Mouse (Mus musculus) hindbrain, embryonic 12.5 days (tissue): ENCODE data around the gene Pafah1b2. TPM values are rescaled to one million over a fixed set of nuclear protein-coding genes. Genes with fewer than 3 reads are reported as not detected.

Source experiments
- ATAC-seq: fragments of 200-750 bp; cut with Nextera tagmentation; 2 replicates; pipeline ENCODE4 v1.8.0; 2017; ENCODE audit warnings: moderate TSS enrichment; ENCODE audit not compliant: low FRiP score
- H3K27ac ChIP-seq: fragments of 300-500 bp; sonication (generic); 2 replicates; pipeline ENCODE4 v1.5.1; 2016; ENCODE audit warnings: mild to moderate bottlenecking
- H3K27me3 ChIP-seq: fragments of 300-500 bp; sonication (generic); 2 replicates; pipeline ENCODE4 v1.6.1; 2016; ENCODE audit warnings: mild to moderate bottlenecking
- H3K36me3 ChIP-seq: fragments of 300-500 bp; sonication (generic); 2 replicates; pipeline ENCODE4 v1.6.1; 2016; ENCODE audit warnings: mild to moderate bottlenecking
- H3K4me1 ChIP-seq: fragments of 300-500 bp; sonication (generic); 2 replicates; pipeline ENCODE4 v1.6.1; 2016
- H3K4me2 ChIP-seq: fragments of 300-500 bp; sonication (generic); replicated peaks from 2 replicates; pipeline ENCODE4 v1.6.1; 2016; ENCODE audit warnings: mild to moderate bottlenecking
- H3K4me3 ChIP-seq: fragments of 300-500 bp; sonication (generic); 2 replicates; pipeline ENCODE4 v1.5.1; 2016; ENCODE audit warnings: mild to moderate bottlenecking
- H3K9ac ChIP-seq: fragments of 300-500 bp; sonication (generic); 2 replicates; pipeline ENCODE4 v1.6.1; 2016; ENCODE audit warnings: mild to moderate bottlenecking, moderate library complexity
- H3K9me3 ChIP-seq: fragments of 300-500 bp; sonication (generic); replicated peaks from 2 replicates; pipeline ENCODE4 v1.6.1; 2016; ENCODE audit warnings: mild to moderate bottlenecking
- WGBS: fragments of 180-500 bp; shearing (Covaris S2); methylation state at CpG from one replicate; pipeline ENCODE4 v1.1.7; 2016; 5-methylcytosine and 5-hydroxymethylcytosine counted together
- polyA plus RNA-seq: library from polyadenylated mRNA; unstranded; fragments of >200 nt; fragmentation: Nextera tagmentation; extraction: Ambion mirVana; gene quantifications from 2 replicates; pipeline ENCODE4 v1.2.1, GENCODE M21; 2016

Gene Pafah1b2
- polyA plus RNA-seq, 1 experiment from 2014 or later = 290 TPM

DNA sequence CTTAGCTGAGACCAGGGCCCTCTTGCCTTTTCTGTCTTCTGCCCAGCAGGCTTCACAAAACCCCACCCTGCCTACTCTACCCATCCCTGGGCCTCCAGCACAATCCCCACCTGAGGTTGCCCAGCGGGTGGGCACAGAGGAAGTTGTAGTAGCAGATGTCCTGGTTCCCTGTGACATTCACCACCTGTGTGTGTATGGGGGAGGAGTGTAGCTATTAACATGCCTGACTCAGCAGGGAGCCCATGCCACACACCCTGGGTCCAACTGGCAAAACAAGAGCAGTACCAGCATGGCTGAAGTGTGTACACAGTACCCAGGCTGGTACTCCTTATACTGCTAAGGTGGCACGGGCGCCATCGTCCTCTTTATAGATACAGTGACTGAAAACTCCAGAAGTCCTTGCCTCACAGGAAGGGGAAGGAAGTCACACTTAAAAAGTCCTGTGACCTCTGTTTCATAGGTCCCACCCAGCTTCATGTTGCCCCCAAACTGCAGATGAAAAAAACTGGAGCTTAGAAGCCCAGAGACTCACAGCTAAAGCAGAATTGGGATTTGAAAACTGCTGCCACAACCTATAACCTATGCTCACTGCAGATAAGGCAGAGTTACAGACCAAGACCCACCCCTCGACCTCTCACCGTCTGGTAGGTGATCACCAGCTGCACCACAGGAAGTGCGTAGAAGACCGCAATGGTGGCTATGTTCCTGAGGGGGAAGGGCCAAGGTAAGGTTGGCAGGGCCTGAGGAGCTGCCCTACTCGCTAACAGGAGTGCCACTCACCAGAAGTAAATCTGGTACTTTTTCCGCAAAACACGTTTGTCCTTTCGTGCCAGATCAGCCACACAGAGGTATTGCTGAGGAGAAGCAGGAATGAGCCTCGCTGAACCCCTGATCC is 67.7 kb downstream of the Pafah1b2 start:
- no peak overlapping the region for H3K4me3 ChIP-seq
- no peak overlapping the region for H3K27ac ChIP-seq
- no peak for ATAC-seq
- H3K9ac ChIP-seq = no peak overlapping the region
- H3K9me3 ChIP-seq = no peaks in the 10 kb centered on the region
- no peaks in the 10 kb centered on the region for H3K4me1 ChIP-seq
- 81% methylated on average over 13 of the region's 13 CpGs for WGBS
- H3K36me3 ChIP-seq = peaks cover 92% of the 10 kb centered on the region
- no peak overlapping the region for H3K4me2 ChIP-seq
- no peaks in the 10 kb centered on the region for H3K27me3 ChIP-seq

DNA sequence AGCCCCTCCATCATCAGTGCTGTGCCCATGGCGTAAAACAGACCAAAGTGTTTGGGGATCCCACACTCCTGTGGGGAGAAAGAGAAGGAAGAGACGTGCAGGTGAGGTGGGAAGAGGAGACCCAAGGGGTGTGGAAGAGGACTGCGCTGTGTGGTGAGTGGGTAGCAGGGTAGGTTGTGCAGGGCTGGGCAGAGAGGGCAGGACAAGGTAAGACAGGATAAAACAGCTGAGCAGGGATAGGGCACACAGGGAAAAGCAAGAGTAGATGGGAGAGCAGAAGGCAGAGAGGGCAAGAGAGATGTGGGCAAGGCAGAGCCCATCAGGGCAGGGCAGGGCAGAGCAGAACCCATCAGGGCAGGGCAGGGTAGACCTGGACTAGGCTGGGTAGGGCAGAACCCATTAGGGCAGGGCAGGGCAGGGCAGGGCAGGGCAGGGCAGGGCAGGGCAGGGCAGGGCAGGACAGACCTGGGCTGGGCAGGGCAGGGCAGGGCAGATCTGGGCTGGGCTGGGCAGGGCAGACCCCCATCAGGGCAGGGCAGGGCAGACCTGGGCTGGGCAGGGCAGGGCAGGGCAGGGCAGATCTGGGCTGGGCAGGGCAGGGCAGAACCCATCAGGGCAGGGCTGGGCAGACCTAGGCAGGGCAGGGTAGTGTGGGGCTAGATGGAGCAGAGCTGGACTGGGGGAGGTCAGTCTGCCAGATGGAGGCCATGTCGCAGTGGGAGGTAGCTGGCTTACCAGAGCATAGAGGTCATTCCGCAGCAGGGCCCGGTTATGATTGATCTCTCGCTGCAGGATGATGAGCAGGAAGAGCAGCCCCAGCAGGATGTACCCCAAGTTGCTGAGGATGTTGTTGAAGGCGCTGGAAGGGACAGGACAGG is 68.6 kb downstream of the Pafah1b2 start:
- H3K4me2 ChIP-seq = no peak overlapping the region
- H3K36me3 ChIP-seq = peaks cover 92% of the 10 kb centered on the region
- no peak overlapping the region for H3K9ac ChIP-seq
- H3K9me3 ChIP-seq = no peaks in the 10 kb centered on the region
- no peak overlapping the region for H3K4me3 ChIP-seq
- no peak overlapping the region for H3K27ac ChIP-seq
- no peak for ATAC-seq
- no peaks in the 10 kb centered on the region for H3K4me1 ChIP-seq
- H3K27me3 ChIP-seq = no peaks in the 10 kb centered on the region
- 93% methylated on average over 8 of the region's 8 CpGs for WGBS

DNA sequence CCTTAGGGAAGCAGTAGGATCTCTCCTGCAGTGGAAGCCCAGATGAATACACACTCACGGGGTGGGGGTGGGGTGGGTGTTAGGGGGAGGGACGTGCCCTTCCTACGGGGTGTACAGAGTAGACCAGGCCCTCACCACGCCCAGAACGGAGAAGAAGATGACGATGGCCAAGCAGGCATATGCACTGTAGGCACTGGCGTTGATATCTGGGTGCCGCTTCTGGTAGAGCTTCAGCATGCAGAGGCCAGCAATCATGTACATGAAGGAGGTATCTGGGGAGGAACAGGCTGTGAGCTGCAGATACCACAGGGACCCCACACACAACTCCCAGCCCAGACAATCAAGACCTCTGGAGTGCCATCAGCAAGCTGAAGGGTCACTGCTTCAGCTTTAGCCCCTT is 69.6 kb downstream of the Pafah1b2 start:
- H3K36me3 ChIP-seq = peaks cover 94% of the 10 kb centered on the region
- WGBS = 95% methylated on average over 8 of the region's 8 CpGs

DNA sequence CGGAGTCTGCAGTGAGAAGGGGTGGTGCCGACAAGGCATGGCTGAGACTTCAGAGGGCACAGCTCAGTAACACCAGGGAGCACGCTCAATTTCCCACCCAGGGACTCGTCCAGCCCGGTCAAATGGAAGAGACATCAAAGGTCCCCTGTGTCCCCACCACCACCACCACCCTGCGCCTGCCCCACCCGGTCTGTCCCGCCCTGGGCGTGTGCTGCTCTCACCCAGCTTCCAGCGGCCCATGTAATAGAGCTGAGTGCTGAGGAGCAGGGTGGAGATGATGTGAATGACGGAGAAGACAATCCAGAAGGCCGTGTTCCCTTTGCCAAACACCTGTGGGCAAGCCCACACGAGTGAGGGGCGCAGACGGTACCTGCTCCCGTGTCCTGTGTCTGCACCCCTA is 70.0 kb downstream of the Pafah1b2 start:
- no peak overlapping the region for H3K4me2 ChIP-seq
- H3K9me3 ChIP-seq = no peaks in the 10 kb centered on the region
- H3K27me3 ChIP-seq = no peaks in the 10 kb centered on the region
- H3K27ac ChIP-seq = no peak overlapping the region
- no peak overlapping the region for H3K9ac ChIP-seq
- WGBS = 91% methylated on average over 16 of the region's 16 CpGs
- peaks cover 89% of the 10 kb centered on the region for H3K36me3 ChIP-seq
- no peak for ATAC-seq
- H3K4me1 ChIP-seq = no peaks in the 10 kb centered on the region
- no peak overlapping the region for H3K4me3 ChIP-seq

More for the DNA sequence above, 69.6 kb downstream of the Pafah1b2 start:
- Histone ChIP-seq H3K27ac (no peak overlapping the region), H3K27me3 (no peaks in the 10 kb centered on the region), H3K4me2 (no peak overlapping the region), H3K9me3 (no peaks in the 10 kb centered on the region), H3K4me1 (no peaks in the 10 kb centered on the region), H3K4me3 (no peak overlapping the region), H3K9ac (no peak overlapping the region)
- ATAC-seq = no peak

DNA sequence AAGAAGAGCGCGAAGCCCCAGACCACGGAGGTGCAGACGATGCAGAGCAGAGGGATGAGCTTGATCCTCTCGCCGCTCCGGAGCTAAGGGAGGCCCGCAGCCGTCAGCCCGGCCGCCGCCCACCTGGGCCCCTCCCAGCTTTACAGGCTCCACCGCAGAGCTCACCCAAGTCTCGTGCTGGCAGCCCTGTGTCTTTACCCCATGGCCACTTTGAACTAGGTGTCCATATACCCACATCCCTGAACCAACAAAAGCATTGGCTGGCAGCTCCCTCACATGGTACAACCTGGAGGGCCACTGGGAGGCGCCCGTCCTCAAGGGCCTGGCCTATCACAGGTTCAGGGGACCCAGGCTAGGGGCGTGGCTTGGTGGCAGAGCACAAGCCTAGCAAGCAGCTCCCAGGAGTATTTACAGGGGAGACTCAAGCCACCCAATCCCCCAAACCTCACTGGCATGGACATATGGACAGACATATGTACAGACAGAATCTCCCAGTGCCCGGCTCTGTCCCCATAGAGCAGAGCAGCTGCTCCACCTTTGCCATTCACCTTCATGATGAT is 71.1 kb downstream of the Pafah1b2 start:
- Histone ChIP-seq H3K4me1 (no peaks in the 10 kb centered on the region), H3K27me3 (no peaks in the 10 kb centered on the region), H3K27ac (no peak overlapping the region), H3K36me3 (peaks cover 79% of the 10 kb centered on the region), H3K9me3 (no peaks in the 10 kb centered on the region), H3K4me2 (no peak overlapping the region), H3K9ac (no peak overlapping the region), H3K4me3 (no peak overlapping the region)
- WGBS = 63% methylated on average over 18 of the region's 18 CpGs
- no peak for ATAC-seq

DNA sequence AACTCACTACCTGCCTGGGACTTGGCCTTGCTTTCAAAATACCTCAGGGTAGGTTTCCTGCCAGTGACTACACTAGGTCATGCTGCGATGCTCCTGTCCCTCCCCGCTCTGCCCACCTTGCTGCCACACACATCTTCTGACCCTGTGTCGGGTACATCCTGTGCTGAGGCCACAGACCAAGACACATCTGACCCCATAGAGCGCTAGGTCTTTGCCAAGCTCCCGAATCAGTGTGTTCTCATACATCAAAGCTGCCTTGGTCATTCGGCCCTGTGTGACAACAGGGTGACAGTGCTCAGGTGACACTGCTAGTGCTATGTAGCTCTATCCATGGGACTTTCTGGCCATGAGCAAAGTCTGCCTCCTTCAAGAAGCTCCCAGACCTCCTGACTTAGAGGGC is 72.7 kb downstream of the Pafah1b2 start:
- H3K9ac ChIP-seq = no peak overlapping the region
- no peaks in the 10 kb centered on the region for H3K27me3 ChIP-seq
- no peaks in the 10 kb centered on the region for H3K9me3 ChIP-seq
- no peak overlapping the region for H3K4me3 ChIP-seq
- peaks cover 4% of the 10 kb centered on the region for H3K4me1 ChIP-seq
- ATAC-seq = no peak
- no peak overlapping the region for H3K27ac ChIP-seq
- peaks cover 63% of the 10 kb centered on the region for H3K36me3 ChIP-seq
- WGBS = 93% methylated on average over 6 of the region's 6 CpGs
- H3K4me2 ChIP-seq = no peak overlapping the region

DNA sequence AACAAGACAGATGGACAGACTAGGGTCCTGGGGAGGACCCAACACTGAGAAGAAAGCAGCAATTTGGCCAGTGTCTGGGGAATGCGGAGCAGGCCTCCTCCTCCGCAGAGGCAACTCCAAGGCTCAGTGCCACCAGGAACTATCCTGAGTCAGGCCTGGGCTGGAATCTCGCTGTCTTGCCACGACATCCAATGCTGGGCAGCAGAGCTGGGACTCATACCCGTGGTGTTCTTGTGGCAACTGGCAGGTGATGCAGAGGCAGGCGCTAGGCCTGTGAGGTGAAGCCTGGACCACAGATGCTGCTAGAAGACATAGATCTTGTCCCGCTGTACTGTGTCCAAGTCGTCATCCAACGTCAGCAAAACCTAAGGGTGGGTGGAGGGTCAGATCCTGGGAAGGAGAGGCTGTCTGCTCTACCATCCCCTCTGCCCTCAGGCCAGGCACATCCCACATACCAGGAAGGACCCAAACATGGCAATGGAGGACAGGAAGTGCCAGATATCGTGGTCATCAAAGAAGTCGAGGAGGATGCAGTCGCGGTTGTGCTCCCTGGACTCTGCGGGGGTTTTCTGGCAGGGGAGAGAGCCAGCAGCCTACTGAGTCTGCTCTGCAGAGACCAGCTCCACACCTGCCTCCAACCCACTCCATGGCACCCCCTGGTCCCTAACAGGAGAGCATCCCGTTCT is 73.4 kb downstream of the Pafah1b2 start:
- peaks cover 56% of the 10 kb centered on the region for H3K36me3 ChIP-seq
- no peak overlapping the region for H3K4me3 ChIP-seq
- ATAC-seq = no peak
- no peak overlapping the region for H3K9ac ChIP-seq
- no peak overlapping the region for H3K4me2 ChIP-seq
- no peaks in the 10 kb centered on the region for H3K27me3 ChIP-seq
- 93% methylated on average over 15 of the region's 15 CpGs for WGBS
- peaks cover 4% of the 10 kb centered on the region for H3K4me1 ChIP-seq
- H3K9me3 ChIP-seq = no peaks in the 10 kb centered on the region
- no peak overlapping the region for H3K27ac ChIP-seq

DNA sequence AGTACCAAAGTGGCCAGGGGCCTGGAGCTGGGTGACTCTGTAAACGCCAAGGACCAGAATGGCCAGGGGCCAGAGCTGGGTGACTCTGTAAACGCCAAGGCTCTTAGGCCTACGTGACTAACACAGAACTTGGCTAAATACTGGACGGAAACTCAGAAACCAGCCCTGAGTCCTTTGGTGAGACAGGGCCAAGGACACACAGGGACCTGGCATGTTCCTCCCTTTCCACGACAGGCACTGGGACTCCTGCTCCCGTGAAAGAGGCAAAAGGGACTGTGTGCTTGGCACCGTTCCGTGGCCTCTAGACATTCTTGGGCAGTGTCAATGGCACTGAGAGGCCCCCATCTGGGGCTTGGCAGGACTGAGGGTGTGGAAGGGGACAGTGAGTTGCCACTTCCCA is 74.4 kb downstream of the Pafah1b2 start:
- Histone ChIP-seq H3K4me1 (peaks cover 4% of the 10 kb centered on the region), H3K4me2 (no peak overlapping the region), H3K9ac (no peak overlapping the region), H3K4me3 (no peak overlapping the region), H3K27ac (no peak overlapping the region), H3K9me3 (no peaks in the 10 kb centered on the region), H3K27me3 (no peaks in the 10 kb centered on the region), H3K36me3 (peaks cover 46% of the 10 kb centered on the region)
- WGBS = 92% methylated on average over 8 of the region's 8 CpGs
- no peak for ATAC-seq

DNA sequence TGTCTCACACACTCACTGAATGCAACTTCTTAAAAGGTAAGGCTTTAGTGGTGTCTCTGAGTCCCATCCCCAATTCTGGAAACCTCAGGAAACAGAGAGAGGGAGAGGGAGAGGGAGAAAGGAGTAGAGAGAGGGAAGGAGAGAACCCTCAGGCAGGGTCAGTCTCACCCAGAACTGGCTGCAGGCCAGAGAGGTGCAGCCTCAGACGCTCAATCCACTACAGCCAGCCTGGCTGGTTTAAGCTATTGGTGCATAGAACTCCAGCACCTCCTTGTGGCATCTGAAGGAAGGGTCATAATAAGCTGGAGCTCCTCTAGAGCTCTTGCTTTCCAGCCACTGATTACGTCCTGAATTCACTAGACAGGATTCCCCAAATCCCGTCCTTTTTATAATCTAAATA is 75.6 kb downstream of the Pafah1b2 start:
- Histone ChIP-seq H3K4me3 (no peak overlapping the region), H3K36me3 (peaks cover 34% of the 10 kb centered on the region), H3K4me1 (peaks cover 6% of the 10 kb centered on the region), H3K27ac (no peak overlapping the region), H3K4me2 (no peak overlapping the region), H3K9me3 (no peaks in the 10 kb centered on the region), H3K27me3 (no peaks in the 10 kb centered on the region), H3K9ac (no peak overlapping the region)
- WGBS = 22% methylated on average over 3 of the region's 3 CpGs
- peak; percentile 53; the same call in 1 of the 2 replicates for ATAC-seq

DNA sequence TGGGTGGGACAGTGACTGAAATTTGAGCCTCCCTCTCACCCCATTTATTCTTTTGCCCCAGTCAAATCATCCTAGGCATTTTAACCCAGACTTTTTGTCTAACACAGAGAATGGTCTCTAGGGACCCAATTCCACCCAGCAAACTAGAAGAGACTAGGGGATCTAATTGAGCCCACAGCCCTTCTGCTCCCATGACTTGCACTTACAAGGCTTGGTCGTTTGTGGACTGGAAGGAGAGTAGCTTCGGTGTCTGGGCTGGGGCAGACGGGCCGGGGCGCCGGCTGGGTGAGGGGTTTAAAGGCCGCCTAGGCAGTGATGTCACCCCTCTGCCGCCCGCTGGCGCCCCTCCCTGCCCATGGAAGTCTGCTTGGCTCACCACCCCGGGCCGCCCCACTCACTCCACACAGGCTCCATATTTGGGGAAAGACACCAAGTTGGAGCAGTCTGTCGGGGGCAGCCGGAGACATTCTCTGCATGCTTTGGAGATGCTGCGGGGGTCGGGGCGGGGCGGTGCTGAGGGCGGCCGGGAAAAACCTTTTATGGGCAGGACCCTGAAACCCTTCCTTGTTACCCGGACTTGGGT is 76.8 kb downstream of the Pafah1b2 start, which contains the start of gene Tagln:
Tagln (minus strand) TSS at position 431 of the 583 bp plus-strand sequence.
- 0 out of 2 replicates have a peak within 1 kb of the TSS, but pooled peaks have one; percentile 14 for H3K9ac ChIP-seq
- ATAC-seq = no peak; the same call in 1 of the 2 replicates
- no peaks in the 10 kb centered on the region for H3K9me3 ChIP-seq
- no peak within 1 kb of the TSS for H3K4me3 ChIP-seq
- H3K27me3 ChIP-seq = no peaks in the 10 kb centered on the region
- 5% methylated on average over 21 of the region's 21 CpGs for WGBS
- peaks cover 6% of the 10 kb centered on the region for H3K4me1 ChIP-seq
- H3K27ac ChIP-seq = no peak within 1 kb of the TSS
- H3K4me2 ChIP-seq = peak within 1 kb of the TSS; percentile 41
- H3K36me3 ChIP-seq = peaks cover 30% of the 10 kb centered on the region

DNA sequence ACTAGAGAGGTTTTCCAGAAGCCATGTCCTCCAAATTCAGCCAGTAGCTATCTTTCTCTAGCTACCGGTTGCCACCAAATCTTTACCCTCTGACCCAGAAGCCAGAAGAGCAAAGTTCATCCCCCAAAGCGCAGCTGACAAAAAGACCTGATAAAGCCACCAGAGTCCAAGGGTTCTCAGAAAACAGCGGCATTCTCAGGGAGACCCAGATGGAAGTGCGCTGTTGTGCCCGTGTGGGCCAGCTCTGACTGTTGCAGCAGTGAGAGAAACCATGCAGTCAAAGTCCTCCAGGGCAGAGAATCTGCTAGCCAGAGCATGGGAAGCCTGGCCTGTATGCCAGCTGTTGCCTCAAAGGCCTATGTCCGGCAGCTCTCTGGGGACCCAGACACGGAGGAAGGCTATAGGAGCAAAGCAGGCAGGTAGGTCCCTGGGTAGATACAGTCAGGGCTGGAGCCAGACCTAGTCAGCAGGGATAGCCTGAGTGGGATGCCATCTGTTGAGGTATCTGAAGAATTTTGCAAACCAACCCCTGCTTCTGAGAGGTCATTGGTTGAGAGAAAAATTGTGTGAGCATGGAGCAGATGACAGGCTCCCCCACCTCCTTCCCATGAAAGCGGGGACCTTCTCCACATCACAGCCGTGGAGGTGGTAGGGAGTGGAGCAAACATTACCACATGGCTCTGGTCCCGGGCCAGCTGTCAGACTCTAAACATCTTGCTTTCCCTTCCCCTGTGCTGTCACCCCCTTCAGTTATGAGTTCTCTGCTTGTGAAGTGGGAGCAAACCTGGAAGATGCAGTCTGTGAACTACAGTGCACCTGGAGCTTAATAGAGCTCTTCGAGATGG is 79.7 kb downstream of the Pafah1b2 start:
- Histone ChIP-seq H3K4me1 (peaks cover 6% of the 10 kb centered on the region), H3K27me3 (no peaks in the 10 kb centered on the region), H3K9me3 (no peaks in the 10 kb centered on the region), H3K4me2 (no peak overlapping the region), H3K36me3 (peaks cover 37% of the 10 kb centered on the region), H3K9ac (no peak overlapping the region), H3K27ac (no peak overlapping the region), H3K4me3 (no peak overlapping the region)
- no peak for ATAC-seq
- WGBS = 77% methylated on average over 11 of the region's 11 CpGs
